Mouse (Mus musculus) adrenal gland, adult 10 weeks (tissue): ENCODE results near the gene Fars2. TPM values are rescaled to one million over a fixed set of nuclear protein-coding genes. Genes with fewer than 3 reads are reported as not detected.

Experiments
- polyA plus RNA-seq: library from polyadenylated mRNA; stranded (reverse); fragments of 350-450 nt; fragmentation: Illumina TruSeq; extraction: RNeasy Lipid Tissue Mini Kit (QIAGEN cat#74804); gene quantifications from one replicate; pipeline ENCODE4 v1.2.3, GENCODE M21; 2014; ENCODE audit warnings: low read depth, low replicate concordance

The Fars2 gene
- 31.5 TPM for polyA plus RNA-seq

GRCm38 (mm10) chr13:36117143-36118014, at the start of gene Fars2, which contains the start of gene Lyrm4:
Gene Fars2 (plus strand): TSS chr13:36117412.
Gene Lyrm4 (minus strand): TSS chr13:36117526.

GRCm38 (mm10) chr13:36734731-36735571, 617.7 kb downstream of the Fars2 start, which contains the start of gene Nrn1:
Gene Nrn1 (minus strand): TSS chr13:36735131.

Other genes with a start within 250 kb of the Fars2 start
- gene Rpp40, start 211.1 kb upstream of the Fars2 start, polyA plus RNA-seq, result 11.7 TPM
- not detected for gene Ppp1r3g, start 158.6 kb upstream of the Fars2 start, polyA plus RNA-seq
- gene Lyrm4, start 114 bp downstream of the Fars2 start, polyA plus RNA-seq, result 44.1 TPM